Mouse (Mus musculus): ENCODE data around the gene Sema4d. TPM values are rescaled to one million over a fixed set of nuclear protein-coding genes. Genes with fewer than 3 reads are reported as not detected.

The Sema4d gene
- polyA plus RNA-seq, 1 experiment from 2014 or later = 9.8 TPM

DNA sequence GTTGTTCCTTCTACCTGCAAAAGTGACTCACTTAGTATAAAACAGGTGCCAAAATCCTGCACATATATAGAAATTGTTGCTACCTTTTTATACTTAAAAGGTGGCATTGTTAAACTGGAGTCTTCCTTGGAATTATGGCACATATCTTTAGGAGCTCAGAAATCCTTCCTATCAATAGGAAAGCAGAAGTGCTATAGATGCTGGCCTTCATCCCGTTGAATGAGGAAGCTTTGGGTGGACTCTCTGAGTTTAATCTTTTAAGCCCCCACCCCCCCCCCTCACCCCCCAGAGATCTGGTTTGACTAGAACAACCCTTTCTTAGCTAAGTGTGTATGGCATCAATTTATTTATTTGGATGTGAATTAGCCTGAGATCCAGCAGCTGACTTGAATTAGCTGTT is 143.8 kb downstream of the Sema4d start:
- WGBS = 83% methylated on average over 1 of the region's 1 CpGs
- no peak overlapping the region for H3K4me2 ChIP-seq (ENCODE audit: low read depth, low read length)
- no peak overlapping the region for H3K4me3 ChIP-seq (ENCODE audit: low read length)

DNA sequence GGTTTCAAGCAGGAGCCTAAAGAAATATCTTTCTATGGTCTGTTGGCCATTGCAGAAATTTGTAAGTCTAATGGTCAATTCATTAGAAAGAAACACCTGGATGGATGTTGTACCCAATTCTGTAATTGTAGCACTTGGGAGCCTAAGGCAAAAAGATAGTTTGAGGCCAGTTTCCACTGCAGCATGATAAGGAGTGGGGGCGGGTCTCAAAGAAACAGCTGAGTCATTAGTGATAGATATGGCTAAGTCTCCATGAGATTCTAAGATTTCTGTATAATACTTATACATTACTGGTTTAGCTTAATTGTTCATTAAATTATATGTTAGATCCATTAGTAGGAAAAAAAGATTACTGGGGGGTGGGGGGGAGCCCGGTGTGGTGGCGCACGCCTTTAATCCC is 145.3 kb downstream of the Sema4d start:
- no peak overlapping the region for H3K4me2 ChIP-seq (ENCODE audit: low read depth, low read length)
- peaks cover 27% of the 10 kb centered on the region for H3K4me1 ChIP-seq (replicated peaks; ENCODE audit: control insufficient read depth, insufficient read depth, low read length)
- no peaks in the 10 kb centered on the region for H3K27me3 ChIP-seq (ENCODE audit: control insufficient read depth, insufficient read depth, low read depth, low read length)
- H3K4me3 ChIP-seq (ENCODE audit: low read length) = no peak overlapping the region; the same call in 1 of the 2 replicates
- no peak overlapping the region for H3K27ac ChIP-seq (ENCODE audit: low read length)
- no peaks in the 10 kb centered on the region for H3K36me3 ChIP-seq (ENCODE audit: control insufficient read depth, insufficient read depth, low read length)
- no peaks in the 10 kb centered on the region for H3K9me3 ChIP-seq (ENCODE audit: control insufficient read depth, low read length)
- WGBS = 84% methylated on average over 4 of the region's 4 CpGs
- no peak for ATAC-seq (ENCODE audit: low read depth)
- no peak overlapping the region for H3K9ac ChIP-seq (ENCODE audit: low read length)

More for the DNA sequence above, 143.8 kb downstream of the Sema4d start:
- no peak overlapping the region for H3K9ac ChIP-seq (ENCODE audit: low read length)
- no peak for ATAC-seq (ENCODE audit: low read depth)
- no peaks in the 10 kb centered on the region for H3K9me3 ChIP-seq (ENCODE audit: control insufficient read depth, low read length)
- H3K27ac ChIP-seq (ENCODE audit: low read length) = no peak overlapping the region
- H3K27me3 ChIP-seq (ENCODE audit: control insufficient read depth, insufficient read depth, low read depth, low read length) = no peaks in the 10 kb centered on the region
- H3K36me3 ChIP-seq (ENCODE audit: control insufficient read depth, insufficient read depth, low read length) = peaks cover 4% of the 10 kb centered on the region
- peaks cover 24% of the 10 kb centered on the region for H3K4me1 ChIP-seq (replicated peaks; ENCODE audit: control insufficient read depth, insufficient read depth, low read length)

DNA sequence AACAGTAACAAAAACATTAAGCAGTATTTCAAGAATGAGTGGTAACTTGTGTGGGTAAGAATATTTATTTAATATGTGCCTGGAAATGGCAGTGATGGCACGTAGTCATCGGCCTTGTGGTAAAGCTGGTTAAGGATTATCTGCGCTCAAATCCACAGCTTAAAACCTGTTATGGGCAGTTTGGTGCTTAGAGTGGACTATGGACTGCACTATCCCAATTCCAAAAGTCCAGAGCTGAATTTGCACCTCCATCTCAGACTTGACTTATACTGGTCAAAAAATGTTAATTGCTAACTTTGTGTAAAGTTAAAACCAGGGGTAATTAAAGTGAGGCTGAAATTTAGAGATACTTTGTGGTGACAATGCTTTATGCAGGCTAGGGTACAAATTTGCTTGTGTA is 145.8 kb downstream of the Sema4d start:
- Histone ChIP-seq H3K9me3 (ENCODE audit: control insufficient read depth, low read length) (no peaks in the 10 kb centered on the region), H3K27ac (ENCODE audit: low read length) (no peak overlapping the region), H3K4me3 (ENCODE audit: low read length) (peak overlapping the region; percentile 48), H3K27me3 (ENCODE audit: control insufficient read depth, insufficient read depth, low read depth, low read length) (no peaks in the 10 kb centered on the region), H3K4me1 (replicated peaks; ENCODE audit: control insufficient read depth, insufficient read depth, low read length) (peaks cover 27% of the 10 kb centered on the region), H3K9ac (ENCODE audit: low read length) (0 out of 2 replicates have a peak overlapping the region, but pooled peaks have one; percentile 37), H3K36me3 (ENCODE audit: control insufficient read depth, insufficient read depth, low read length) (no peaks in the 10 kb centered on the region), H3K4me2 (ENCODE audit: low read depth, low read length) (peak overlapping the region; percentile 69)
- 82% methylated on average over 3 of the region's 3 CpGs for WGBS
- no peak for ATAC-seq (ENCODE audit: low read depth)

DNA sequence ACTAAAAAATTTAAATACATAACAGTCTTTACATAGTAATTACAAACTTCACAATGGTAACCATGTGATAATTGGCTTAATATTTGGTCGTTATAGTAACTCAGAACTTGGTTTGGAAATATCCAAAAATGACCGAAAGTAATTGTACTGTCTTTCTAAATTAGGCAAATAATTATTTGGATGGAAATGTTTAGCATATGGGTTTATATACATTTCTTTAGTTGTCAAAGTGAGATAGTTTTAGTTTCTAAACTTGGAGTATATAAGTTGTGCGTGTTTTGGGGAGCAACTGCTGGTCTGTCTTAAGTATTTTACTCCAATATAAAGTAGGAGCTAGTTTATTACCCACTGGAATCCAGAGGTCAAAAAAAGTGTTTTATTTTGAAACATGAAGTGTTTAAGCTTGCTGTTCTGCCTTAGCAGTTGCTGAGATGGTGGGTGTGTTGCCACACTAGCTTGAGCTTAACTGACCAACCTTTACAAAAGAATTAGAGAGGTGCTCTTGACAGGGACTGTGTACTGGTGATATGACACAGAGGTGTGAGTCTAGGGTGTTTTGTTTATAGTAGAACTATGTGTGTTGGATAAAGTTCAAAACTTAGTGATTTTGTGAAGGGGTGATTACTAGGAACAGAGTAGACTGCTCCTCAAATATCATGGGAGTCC is 147.1 kb downstream of the Sema4d start:
- Histone ChIP-seq H3K36me3 (ENCODE audit: control insufficient read depth, insufficient read depth, low read length) (no peaks in the 10 kb centered on the region), H3K4me3 (ENCODE audit: low read length) (peak overlapping the region; percentile 90), H3K9ac (ENCODE audit: low read length) (peak overlapping the region; percentile 96), H3K4me2 (ENCODE audit: low read depth, low read length) (peak overlapping the region; percentile 72), H3K4me1 (replicated peaks; ENCODE audit: control insufficient read depth, insufficient read depth, low read length) (peaks cover 33% of the 10 kb centered on the region), H3K9me3 (ENCODE audit: control insufficient read depth, low read length) (no peaks in the 10 kb centered on the region), H3K27ac (ENCODE audit: low read length) (no peak overlapping the region), H3K27me3 (ENCODE audit: control insufficient read depth, insufficient read depth, low read depth, low read length) (no peaks in the 10 kb centered on the region)
- ATAC-seq (ENCODE audit: low read depth) = no peak
- 16% methylated on average over 3 of the region's 3 CpGs for WGBS

DNA sequence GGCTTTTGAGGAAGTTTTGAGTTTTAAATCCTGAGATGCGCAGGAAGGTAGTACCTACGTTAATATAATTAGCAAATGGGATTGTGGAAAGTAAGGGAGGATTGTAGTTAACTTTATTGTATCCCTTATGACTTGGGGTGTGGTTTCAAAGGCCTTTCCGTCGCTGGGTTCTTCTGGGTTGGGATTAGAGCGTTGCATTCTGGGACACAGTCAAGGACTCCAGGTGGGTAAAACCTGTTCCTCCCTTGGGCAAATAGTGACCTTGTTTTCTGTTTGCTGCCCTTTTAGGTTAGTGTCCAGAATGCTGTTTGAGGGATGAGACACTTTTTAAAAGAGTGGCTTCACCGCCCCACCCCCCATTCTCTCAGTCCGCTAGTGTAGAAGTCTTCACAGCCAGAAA is 147.7 kb downstream of the Sema4d start:
- under 1% methylated on average over 7 of the region's 7 CpGs for WGBS
- H3K27ac ChIP-seq (ENCODE audit: low read length) = peak overlapping the region; percentile 84
- ATAC-seq (ENCODE audit: low read depth) = no peak
- no peaks in the 10 kb centered on the region for H3K9me3 ChIP-seq (ENCODE audit: control insufficient read depth, low read length)
- no peaks in the 10 kb centered on the region for H3K27me3 ChIP-seq (ENCODE audit: control insufficient read depth, insufficient read depth, low read depth, low read length)
- peak overlapping the region; percentile 96 for H3K9ac ChIP-seq (ENCODE audit: low read length)
- peak overlapping the region; percentile 90 for H3K4me3 ChIP-seq (ENCODE audit: low read length)
- peaks cover 31% of the 10 kb centered on the region for H3K4me1 ChIP-seq (replicated peaks; ENCODE audit: control insufficient read depth, insufficient read depth, low read length)
- H3K36me3 ChIP-seq (ENCODE audit: control insufficient read depth, insufficient read depth, low read length) = no peaks in the 10 kb centered on the region
- H3K4me2 ChIP-seq (ENCODE audit: low read depth, low read length) = peak overlapping the region; percentile 72

DNA sequence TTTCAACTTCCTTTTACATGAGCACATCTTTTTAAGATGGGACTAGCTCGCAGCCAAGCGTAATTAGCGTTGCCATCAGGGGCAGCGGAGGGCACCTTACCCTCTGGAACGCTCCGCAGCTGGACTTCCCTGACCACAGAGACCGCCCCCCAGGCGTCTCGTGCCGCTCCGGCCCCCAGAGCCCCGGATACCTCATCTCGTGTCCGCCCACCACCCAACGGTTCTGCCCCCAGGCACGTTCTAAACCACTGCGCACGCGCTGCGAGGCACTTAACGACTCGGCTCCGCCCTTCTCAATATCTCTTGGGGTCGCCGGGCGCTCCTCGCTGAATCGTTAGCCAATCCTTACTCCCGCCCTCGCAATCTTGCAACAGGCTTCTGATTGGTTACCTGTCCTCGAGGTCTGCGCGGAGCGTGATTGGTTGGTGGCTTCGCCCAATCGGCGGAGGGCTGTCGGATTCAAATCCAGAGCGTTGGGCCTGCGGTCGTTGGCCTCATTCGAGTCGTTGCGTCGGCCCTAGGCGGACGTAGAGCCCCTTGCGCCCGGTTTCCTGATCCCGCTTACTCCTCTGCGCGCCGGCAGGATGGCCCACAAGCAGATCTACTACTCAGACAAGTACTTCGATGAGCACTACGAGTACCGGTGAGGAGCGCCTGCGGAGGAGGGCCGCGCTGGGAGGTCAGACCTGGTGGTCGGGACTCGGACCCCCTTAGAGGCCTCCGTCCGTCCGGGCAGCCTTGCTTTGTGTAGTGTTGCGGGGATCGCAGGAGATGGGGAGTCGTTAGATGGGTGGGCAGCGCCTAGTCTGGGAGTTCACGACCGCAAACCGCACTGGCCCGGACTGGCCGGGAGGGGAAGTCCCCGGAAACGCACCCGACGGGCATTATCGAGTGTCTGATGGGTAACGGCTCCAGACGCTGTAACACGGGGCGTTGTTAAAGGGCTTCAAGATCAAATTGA is 148.4 kb downstream of the Sema4d start, which contains the start of gene Cks2:
Cks2 (plus strand) TSS at position 404 of the 961 bp plus-strand sequence.
- peak within 1 kb of the TSS; percentile 84 for H3K27ac ChIP-seq (ENCODE audit: low read length)
- H3K9ac ChIP-seq (ENCODE audit: low read length) = peak within 1 kb of the TSS; percentile 96
- WGBS = under 1% methylated on average over 83 of the region's 83 CpGs
- no peaks in the 10 kb centered on the region for H3K27me3 ChIP-seq (ENCODE audit: control insufficient read depth, insufficient read depth, low read depth, low read length)
- no peaks in the 10 kb centered on the region for H3K9me3 ChIP-seq (ENCODE audit: control insufficient read depth, low read length)
- no peaks in the 10 kb centered on the region for H3K36me3 ChIP-seq (ENCODE audit: control insufficient read depth, insufficient read depth, low read length)
- ATAC-seq (ENCODE audit: low read depth) = peak; percentile 99
- peak within 1 kb of the TSS; percentile 72 for H3K4me2 ChIP-seq (ENCODE audit: low read depth, low read length)
- H3K4me3 ChIP-seq (ENCODE audit: low read length) = peak within 1 kb of the TSS; percentile 90
- H3K4me1 ChIP-seq (replicated peaks; ENCODE audit: control insufficient read depth, insufficient read depth, low read length) = peaks cover 31% of the 10 kb centered on the region

DNA sequence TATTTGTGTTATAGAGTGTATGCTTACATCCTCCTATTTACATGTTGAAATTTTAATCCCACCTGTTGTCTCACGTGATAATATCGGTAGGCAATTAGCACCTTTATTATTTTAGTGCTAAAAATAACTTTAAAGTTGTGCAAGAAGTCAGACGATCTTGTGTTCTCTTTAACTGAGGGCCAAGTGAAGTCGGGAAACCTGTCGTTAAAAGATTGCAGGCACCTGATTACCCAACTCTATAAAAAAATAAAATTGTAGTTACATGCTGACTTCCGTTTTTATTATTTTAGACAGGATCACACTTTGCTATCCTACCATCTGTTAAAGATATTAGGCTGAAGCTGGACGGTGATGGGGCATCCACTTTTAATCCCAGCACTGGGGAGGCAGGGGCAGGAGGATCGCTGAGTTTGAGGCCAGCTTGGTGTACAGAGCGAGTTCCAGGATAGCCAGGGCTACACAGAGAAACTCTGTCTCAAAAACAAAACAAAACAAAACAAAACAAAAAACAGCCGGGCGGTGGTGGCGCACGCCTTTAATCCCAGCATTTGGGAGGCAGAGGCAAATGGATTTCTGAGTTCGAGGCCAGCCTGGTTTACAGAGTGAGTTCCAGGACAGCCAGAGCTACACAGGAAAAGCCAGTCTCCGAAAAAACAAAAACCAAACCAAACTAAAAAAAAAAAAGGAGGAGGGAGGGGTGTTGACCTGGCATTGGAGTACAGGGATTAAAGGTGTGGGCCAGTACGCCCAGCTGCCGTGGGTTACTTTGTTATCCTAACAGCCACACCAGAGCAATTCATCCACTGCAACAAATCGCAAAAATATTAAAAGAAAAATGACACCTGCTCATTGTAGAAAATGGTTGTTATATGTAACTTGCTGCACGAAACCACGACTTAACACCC is 149.4 kb downstream of the Sema4d start:
- no peaks in the 10 kb centered on the region for H3K9me3 ChIP-seq (ENCODE audit: control insufficient read depth, low read length)
- ATAC-seq (ENCODE audit: low read depth) = no peak
- H3K4me1 ChIP-seq (replicated peaks; ENCODE audit: control insufficient read depth, insufficient read depth, low read length) = peaks cover 31% of the 10 kb centered on the region
- peak overlapping the region; percentile 76 for H3K27ac ChIP-seq (ENCODE audit: low read length)
- H3K4me3 ChIP-seq (ENCODE audit: low read length) = peak overlapping the region; percentile 90
- H3K9ac ChIP-seq (ENCODE audit: low read length) = peak overlapping the region; percentile 71
- no peaks in the 10 kb centered on the region for H3K27me3 ChIP-seq (ENCODE audit: control insufficient read depth, insufficient read depth, low read depth, low read length)
- 43% methylated on average over 20 of the region's 20 CpGs for WGBS
- peak overlapping the region; percentile 50 for H3K4me2 ChIP-seq (ENCODE audit: low read depth, low read length)
- H3K36me3 ChIP-seq (ENCODE audit: control insufficient read depth, insufficient read depth, low read length) = no peaks in the 10 kb centered on the region

DNA sequence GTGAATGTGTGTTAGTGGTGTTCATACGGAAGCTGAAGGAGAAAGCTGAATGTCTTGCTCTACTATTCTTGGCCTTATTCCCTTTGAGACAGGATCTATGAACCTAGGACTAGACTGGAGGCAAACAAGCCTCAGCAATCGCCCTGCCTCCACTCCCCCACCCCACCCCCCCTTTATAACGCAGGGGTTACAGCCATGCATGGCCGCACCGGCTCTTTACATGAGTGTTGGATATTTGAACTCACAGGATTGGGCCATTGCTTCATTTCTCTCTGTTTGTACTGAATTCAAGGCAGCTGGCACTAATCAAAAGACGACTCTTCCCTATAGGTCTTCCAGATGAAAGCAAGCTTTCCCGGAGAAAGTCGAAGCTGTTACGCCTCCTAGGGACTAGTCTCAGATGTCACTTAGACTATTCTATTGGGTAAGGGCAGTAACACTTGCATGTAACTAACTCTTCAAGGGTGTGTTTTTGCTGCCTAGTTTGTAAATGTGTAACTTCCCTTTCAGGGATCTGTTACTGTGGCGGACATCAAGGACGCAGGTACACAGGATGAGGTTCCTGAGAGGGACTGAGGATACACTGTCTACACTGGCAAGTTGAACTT is 151.3 kb downstream of the Sema4d start:
- Histone ChIP-seq H3K27ac (ENCODE audit: low read length) (no peak overlapping the region), H3K4me1 (replicated peaks; ENCODE audit: control insufficient read depth, insufficient read depth, low read length) (peaks cover 17% of the 10 kb centered on the region), H3K36me3 (ENCODE audit: control insufficient read depth, insufficient read depth, low read length) (no peaks in the 10 kb centered on the region), H3K4me2 (ENCODE audit: low read depth, low read length) (no peak overlapping the region), H3K9me3 (ENCODE audit: control insufficient read depth, low read length) (no peaks in the 10 kb centered on the region), H3K4me3 (ENCODE audit: low read length) (no peak overlapping the region), H3K9ac (ENCODE audit: low read length) (no peak overlapping the region), H3K27me3 (ENCODE audit: control insufficient read depth, insufficient read depth, low read depth, low read length) (no peaks in the 10 kb centered on the region)
- no peak for ATAC-seq (ENCODE audit: low read depth)
- 24% methylated on average over 11 of the region's 11 CpGs for WGBS
